8 mouse cellular contexts compared by ENCODE assay signal in the genomic region with DNA sequence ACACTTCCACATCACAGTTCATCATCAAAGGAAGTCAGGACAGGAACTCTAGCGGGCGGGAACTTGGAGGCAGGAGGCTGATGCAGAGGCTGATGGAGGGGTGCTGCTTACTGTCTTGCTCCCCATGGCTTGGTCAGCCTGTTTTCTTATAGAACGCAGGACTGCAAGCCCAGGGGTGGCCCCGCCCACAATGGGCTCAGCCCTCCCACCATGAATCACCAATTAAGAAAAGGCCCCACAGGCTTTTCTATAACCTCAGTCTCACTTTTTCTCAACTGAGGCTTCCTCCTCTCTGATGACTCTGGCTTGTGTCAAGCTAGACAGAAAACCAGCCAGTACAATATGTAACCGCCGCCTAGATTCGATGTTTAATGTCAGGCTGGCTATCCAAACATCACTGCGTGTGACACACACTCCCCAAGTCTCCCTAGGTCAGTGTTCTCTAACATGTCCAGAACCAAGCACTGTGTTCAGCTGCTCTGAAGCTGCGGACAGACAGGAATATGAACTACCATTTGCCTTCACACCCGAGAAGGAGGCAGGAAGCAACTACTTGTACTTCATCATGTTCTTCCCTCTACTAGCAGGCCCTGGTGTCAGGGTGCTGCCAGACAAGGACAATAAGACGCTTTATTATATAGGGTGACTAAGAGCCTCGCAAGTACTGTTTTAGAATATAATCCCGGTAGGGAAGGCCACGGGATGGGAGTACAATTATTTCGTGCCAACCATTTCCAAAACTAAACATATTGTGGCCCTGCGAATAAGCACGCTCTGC. TPM values are rescaled to one million over a fixed set of nuclear protein-coding genes. Genes with fewer than 3 reads are reported as not detected.
DNase-seq lines count a peak whose midpoint lies in the region; ATAC-seq lines count a peak whose summit lies in the region.

No protein-coding gene starts in this region.

- peak overlapping the region; percentile 99 for H3K4me3 ChIP-seq in embryonic facial prominence, embryonic 10.5 days
- peak overlapping the region; percentile 93 for H3K4me3 ChIP-seq in liver, embryonic 12.5 days

- ATAC-seq in liver, embryonic 12.5 days: no peak
- no peak for ATAC-seq in inflammation-experienced regulatory T-cells, adult 6 months

- no peaks in the 10 kb centered on the region for H3K27me3 ChIP-seq in embryonic facial prominence, embryonic 10.5 days (replicated peaks; ENCODE audit: low read depth, poor library complexity, severe bottlenecking)
- H3K27me3 ChIP-seq in liver, embryonic 12.5 days (replicated peaks): no peaks in the 10 kb centered on the region

- H3K4me2 ChIP-seq in liver, embryonic 12.5 days: peak overlapping the region; percentile 100

- intact Hi-C loops in heart, postnatal 14 days (cut with DNase I): loop anchor here (5.0 kb wide), 1 partner anchor 35 kb away; no protein-coding TSS in a partner anchor

- no peaks in the 10 kb centered on the region for H3K9me3 ChIP-seq in embryonic facial prominence, embryonic 10.5 days
- no peaks in the 10 kb centered on the region for H3K9me3 ChIP-seq in liver, embryonic 12.5 days (replicated peaks)

- DNase-seq in 3134 (ENCODE audit: extremely low read depth, insufficient read length, low spot score): peak; percentile 69
- DNase-seq in CD4-positive helper T cell, adult 2 months (ENCODE audit: low read depth, low spot score): peak; percentile 68
- peak; percentile 68 for DNase-seq in embryonic facial prominence, embryonic 10.5 days (ENCODE audit: low spot score)
- peak; percentile 54 to 59 for DNase-seq in heart, postnatal 14 days
- peak; percentile 62 for DNase-seq in naive thymus-derived CD4-positive, alpha-beta T cell, adult 2 months (ENCODE audit: low read depth)
- DNase-seq in frontal cortex, postnatal 25 days (ENCODE audit: low spot score in 2 of 2): no peak

- H3K9ac ChIP-seq in liver, embryonic 12.5 days: peak overlapping the region; percentile 98

- H3K4me1 ChIP-seq in embryonic facial prominence, embryonic 10.5 days: peaks cover 74% of the 10 kb centered on the region
- H3K4me1 ChIP-seq in liver, embryonic 12.5 days: peaks cover 81% of the 10 kb centered on the region

- WGBS in embryonic facial prominence, embryonic 10.5 days: 24% methylated on average over 17 of the region's 17 CpGs
- WGBS in liver, embryonic 12.5 days (ENCODE audit: insufficient replicate concordance): 9% methylated on average over 17 of the region's 17 CpGs

- no peaks in the 10 kb centered on the region for H3K36me3 ChIP-seq in embryonic facial prominence, embryonic 10.5 days (replicated peaks)
- no peaks in the 10 kb centered on the region; the same call in 1 of the 2 replicates for H3K36me3 ChIP-seq in liver, embryonic 12.5 days

- H3K27ac ChIP-seq in embryonic facial prominence, embryonic 10.5 days (replicated peaks): peak overlapping the region; percentile 97
- H3K27ac ChIP-seq in liver, embryonic 12.5 days: peak overlapping the region; percentile 98

RNA-seq across cellular contexts. Expression of gene Coro1c, which starts 1.4 kb away (rescaled TPM):
- 178 and 198 TPM in 2 replicates for polyA plus RNA-seq in embryonic facial prominence, embryonic 10.5 days (2016; fragmentation: Nextera tagmentation; extraction: Ambion mirVana)
- 10 to 100 TPM; 41.1 to 51.1 TPM for total RNA-seq in heart, postnatal 14 days (2021)
- polyA plus RNA-seq in liver, embryonic 12.5 days (2016; fragmentation: Nextera tagmentation; extraction: Ambion mirVana): 78.7 and 78.8 TPM in 2 replicates
- 10 to 100 TPM; 46.6 to 88.2 (median 57.2) TPM for polyA plus RNA-seq in inflammation-experienced regulatory T-cells, adult 6 months (2017; shearing (Covaris generic))

Comparison
In these comparisons a context has a peak if more than half of its experiments do, and no peak if none do; other contexts are left out.
1. DNase-seq: peak in 3134 (single experiment), CD4-positive helper T cell, adult 2 months (single experiment), embryonic facial prominence, embryonic 10.5 days (single experiment), heart, postnatal 14 days (2 of 2) and naive thymus-derived CD4-positive, alpha-beta T cell, adult 2 months (single experiment); none in frontal cortex, postnatal 25 days (0 of 2).